Mouse (Mus musculus): ENCODE data around the gene Chfr.

GRCm38 (mm10) chr5:110098991-110099477 is 36.6 kb upstream of the Chfr start:
- peak; percentile 14; the same call in 1 of the 2 replicates for TF ChIP-seq CTCF (IDR thresholded peaks at IDR 0.05)
- TF ChIP-seq EP300 (IDR thresholded peaks at IDR 0.05): no peak
